Mouse (Mus musculus): Measurements from ENCODE around the gene Amt. TPM values are rescaled to one million over a fixed set of nuclear protein-coding genes. Genes with fewer than 3 reads are reported as not detected.
"Not testable (repeated sequence)": the region's sequence is repeated elsewhere in the genome, so short reads cannot be mapped to it uniquely, and the experiment has no call there.

Gene Amt
- polyA plus RNA-seq, 1 experiment: 69.2 TPM

DNA sequence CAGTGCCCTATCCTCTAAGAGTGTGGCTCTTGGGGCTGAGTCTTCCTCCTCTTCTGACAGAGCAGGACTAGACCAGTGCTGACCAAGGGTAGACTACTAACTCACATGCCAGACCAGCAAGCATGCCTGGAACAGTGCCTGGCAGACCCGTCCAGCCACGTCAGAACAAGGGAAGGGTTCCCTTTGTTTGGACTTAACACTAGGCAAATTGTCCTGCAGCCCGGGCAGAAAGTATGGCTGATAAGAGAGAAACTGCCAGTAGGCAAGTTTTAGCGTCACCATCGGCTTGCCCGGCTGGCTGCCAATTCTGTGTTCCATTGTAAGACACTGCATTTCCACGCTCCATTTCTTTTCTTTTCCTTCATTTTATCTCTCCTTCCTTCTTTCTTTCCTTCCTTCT lies 29.0 kb upstream of the Amt start:
- Histone ChIP-seq H3K4me1 (ENCODE audit: control insufficient read depth, insufficient read depth, low read length) (peaks cover 4% of the 10 kb centered on the region), H3K27me3 (ENCODE audit: control insufficient read depth, insufficient read depth, low read length, poor library complexity, severe bottlenecking) (no peaks in the 10 kb centered on the region), H3K36me3 (ENCODE audit: control insufficient read depth, insufficient read depth, low read length, poor library complexity, severe bottlenecking) (no peaks in the 10 kb centered on the region), H3K9ac (ENCODE audit: low read depth, poor library complexity, severe bottlenecking) (no peak overlapping the region), H3K27ac (ENCODE audit: insufficient read depth, low read length) (peak overlapping the region; percentile 65), H3K9me3 (replicated peaks; ENCODE audit: control insufficient read depth, insufficient read depth, low read length, poor library complexity, severe bottlenecking) (no peaks in the 10 kb centered on the region), H3K4me3 (ENCODE audit: low read depth, low read length) (no peak overlapping the region)
- TF ChIP-seq CTCF (IDR thresholded peaks at IDR 0.05; ENCODE audit: low read depth, low read length) (no peak), EP300 (IDR thresholded peaks at IDR 0.05; ENCODE audit: insufficient read depth, low read depth, low read length) (no peak), POLR2A (IDR thresholded peaks at IDR 0.05; ENCODE audit: insufficient read depth, low read length) (no peak)

DNA sequence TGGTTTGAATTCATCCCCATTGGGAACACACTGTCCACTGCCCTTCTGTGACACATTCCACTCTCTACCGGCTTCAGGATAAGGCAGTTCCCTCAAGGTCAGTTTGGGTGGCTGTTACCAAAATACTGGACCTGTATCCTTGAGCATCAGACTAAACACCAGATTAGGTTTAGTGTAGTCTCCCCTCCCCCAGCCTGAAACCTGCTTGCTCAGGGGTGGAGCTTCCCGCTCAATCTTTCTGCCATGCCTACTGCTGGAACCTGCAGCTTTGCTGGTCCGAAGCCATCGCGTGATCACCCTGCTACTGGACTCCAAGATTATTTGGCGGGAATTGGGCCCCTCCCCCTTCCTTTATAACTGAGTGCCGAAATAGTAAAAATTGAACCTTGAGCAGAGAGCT lies 28.0 kb upstream of the Amt start:
- H3K4me3 ChIP-seq (ENCODE audit: low read depth, low read length); H3K9ac ChIP-seq (ENCODE audit: low read depth, poor library complexity, severe bottlenecking); H3K4me1 ChIP-seq (ENCODE audit: control insufficient read depth, insufficient read depth, low read length); H3K27ac ChIP-seq (ENCODE audit: insufficient read depth, low read length); H3K9me3 ChIP-seq (replicated peaks; ENCODE audit: control insufficient read depth, insufficient read depth, low read length, poor library complexity, severe bottlenecking); H3K27me3 ChIP-seq (ENCODE audit: control insufficient read depth, insufficient read depth, low read length, poor library complexity, severe bottlenecking); H3K36me3 ChIP-seq (ENCODE audit: control insufficient read depth, insufficient read depth, low read length, poor library complexity, severe bottlenecking): not testable (repeated sequence)

DNA sequence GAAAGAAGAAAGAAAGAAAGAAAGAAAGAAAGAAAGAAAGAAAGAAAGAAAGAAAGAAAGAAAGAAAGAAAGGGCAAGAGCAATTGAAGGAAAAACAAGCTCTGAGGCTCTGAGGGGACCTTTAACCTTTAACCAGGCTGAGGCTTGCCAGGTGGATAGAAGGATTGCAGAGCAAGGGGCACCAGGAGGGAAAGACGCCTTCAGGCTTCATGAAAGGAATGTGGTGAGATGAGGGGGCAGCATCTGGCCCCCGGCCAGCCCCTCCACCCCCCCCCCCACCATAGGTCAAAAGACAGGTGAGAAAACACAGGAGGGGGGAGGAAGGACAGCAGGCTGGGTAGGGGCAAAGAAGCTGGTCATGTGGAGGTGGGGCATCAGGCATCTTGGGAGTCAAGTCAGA lies 24.7 kb upstream of the Amt start:
- no peaks in the 10 kb centered on the region for H3K9me3 ChIP-seq (replicated peaks; ENCODE audit: control insufficient read depth, insufficient read depth, low read length, poor library complexity, severe bottlenecking)
- no peak overlapping the region for H3K4me3 ChIP-seq (ENCODE audit: low read depth, low read length)
- no peak overlapping the region for H3K9ac ChIP-seq (ENCODE audit: low read depth, poor library complexity, severe bottlenecking)
- H3K4me1 ChIP-seq (ENCODE audit: control insufficient read depth, insufficient read depth, low read length): peaks cover 11% of the 10 kb centered on the region
- no peaks in the 10 kb centered on the region for H3K36me3 ChIP-seq (ENCODE audit: control insufficient read depth, insufficient read depth, low read length, poor library complexity, severe bottlenecking)
- H3K27ac ChIP-seq (ENCODE audit: insufficient read depth, low read length): no peak overlapping the region
- TF ChIP-seq CTCF (IDR thresholded peaks at IDR 0.05; ENCODE audit: low read depth, low read length): no peak
- TF ChIP-seq EP300 (IDR thresholded peaks at IDR 0.05; ENCODE audit: insufficient read depth, low read depth, low read length): no peak
- no peak for TF ChIP-seq POLR2A (IDR thresholded peaks at IDR 0.05; ENCODE audit: insufficient read depth, low read length)
- H3K27me3 ChIP-seq (ENCODE audit: control insufficient read depth, insufficient read depth, low read length, poor library complexity, severe bottlenecking): no peaks in the 10 kb centered on the region

DNA sequence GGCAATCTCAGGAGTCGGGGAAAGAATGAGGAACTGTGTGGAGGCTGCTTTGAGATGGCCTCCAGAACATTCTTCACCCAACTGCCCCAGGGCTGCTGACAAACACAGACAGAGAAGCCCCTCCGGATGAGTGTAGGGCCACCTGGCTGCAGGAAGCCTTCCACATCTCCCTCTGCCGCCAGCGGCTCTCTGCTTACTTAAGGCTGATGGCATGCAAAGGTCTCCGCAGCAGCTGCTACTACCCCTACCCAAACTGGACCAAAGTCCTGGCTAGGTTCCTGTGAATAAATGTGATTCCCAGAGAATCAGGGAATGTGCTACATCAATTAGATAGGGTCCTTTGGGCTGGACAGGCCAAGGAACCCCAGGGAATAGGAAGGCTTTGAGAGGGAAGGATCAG lies 24.0 kb upstream of the Amt start:
- Histone ChIP-seq H3K36me3 (ENCODE audit: control insufficient read depth, insufficient read depth, low read length, poor library complexity, severe bottlenecking) (no peaks in the 10 kb centered on the region), H3K9me3 (replicated peaks; ENCODE audit: control insufficient read depth, insufficient read depth, low read length, poor library complexity, severe bottlenecking) (no peaks in the 10 kb centered on the region), H3K9ac (ENCODE audit: low read depth, poor library complexity, severe bottlenecking) (no peak overlapping the region), H3K27me3 (ENCODE audit: control insufficient read depth, insufficient read depth, low read length, poor library complexity, severe bottlenecking) (no peaks in the 10 kb centered on the region), H3K4me1 (ENCODE audit: control insufficient read depth, insufficient read depth, low read length) (peaks cover 11% of the 10 kb centered on the region), H3K4me3 (ENCODE audit: low read depth, low read length) (no peak overlapping the region), H3K27ac (ENCODE audit: insufficient read depth, low read length) (no peak overlapping the region)
- TF ChIP-seq CTCF (IDR thresholded peaks at IDR 0.05; ENCODE audit: low read depth, low read length) (no peak), POLR2A (IDR thresholded peaks at IDR 0.05; ENCODE audit: insufficient read depth, low read length) (no peak), EP300 (IDR thresholded peaks at IDR 0.05; ENCODE audit: insufficient read depth, low read depth, low read length) (no peak)

DNA sequence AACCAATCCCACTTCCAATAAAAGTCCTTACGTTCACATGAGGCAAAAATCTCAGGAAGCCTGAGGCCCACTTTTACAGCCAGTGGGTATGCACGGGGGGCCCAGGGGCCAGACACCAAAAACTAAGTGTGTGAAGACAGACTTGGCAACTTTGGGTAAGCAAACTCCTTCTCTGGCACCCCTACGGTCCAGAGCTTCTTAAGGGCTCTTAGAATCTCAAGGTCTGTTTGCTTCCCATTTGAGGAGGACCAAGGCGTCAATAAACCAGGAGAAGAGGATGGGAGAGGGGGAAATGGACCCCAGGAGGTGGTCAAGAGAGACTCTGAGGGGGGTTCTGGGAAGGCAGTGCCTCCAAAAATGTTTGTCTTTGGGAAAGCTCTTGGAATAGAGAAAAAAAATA lies 23.2 kb upstream of the Amt start:
- no peak overlapping the region for H3K9ac ChIP-seq (ENCODE audit: low read depth, poor library complexity, severe bottlenecking)
- TF ChIP-seq POLR2A (IDR thresholded peaks at IDR 0.05; ENCODE audit: insufficient read depth, low read length) (no peak), EP300 (IDR thresholded peaks at IDR 0.05; ENCODE audit: insufficient read depth, low read depth, low read length) (no peak), CTCF (IDR thresholded peaks at IDR 0.05; ENCODE audit: low read depth, low read length) (no peak)

DNA sequence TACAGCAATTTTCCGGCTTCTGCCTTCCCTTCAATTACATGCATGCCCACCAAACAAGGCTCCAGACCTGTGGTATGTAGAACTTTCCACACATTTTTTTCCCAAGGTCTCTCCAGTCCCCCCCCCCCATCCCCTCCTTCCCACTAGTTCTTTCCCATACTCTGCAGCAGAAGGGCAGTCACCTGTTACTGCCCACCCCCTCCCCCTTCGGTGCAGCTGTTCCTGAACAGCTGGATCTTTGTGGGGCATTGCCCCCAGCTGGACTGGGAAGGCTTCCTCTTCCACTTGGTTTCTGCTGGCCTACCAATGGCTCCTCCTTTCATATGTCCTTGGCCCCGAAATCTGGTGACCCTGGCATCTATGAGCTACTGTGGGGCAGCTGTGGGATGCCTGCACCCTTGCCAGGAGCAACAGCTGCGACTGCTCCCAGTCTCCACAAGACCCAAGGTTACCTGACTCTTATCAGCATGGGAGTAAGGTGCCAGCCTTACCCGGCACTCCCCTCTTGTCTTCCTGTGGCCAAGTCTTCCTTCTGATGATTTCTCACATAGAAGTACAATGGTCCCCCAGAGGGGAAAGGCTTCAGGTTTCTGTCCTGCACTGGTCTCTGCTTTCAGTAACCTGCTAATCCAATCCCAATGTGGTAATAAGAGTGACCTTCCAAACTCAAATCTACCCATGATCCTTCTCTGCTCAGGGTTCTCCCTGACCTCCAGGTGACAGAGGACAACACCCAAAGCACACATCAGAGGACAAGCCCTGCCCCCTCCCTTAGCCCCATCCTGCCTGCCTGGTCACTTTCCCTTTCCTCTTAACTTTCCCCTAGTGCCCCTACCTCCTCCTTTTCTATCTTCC lies 21.9 kb upstream of the Amt start:
- H3K9ac ChIP-seq (ENCODE audit: low read depth, poor library complexity, severe bottlenecking): no peak overlapping the region
- no peaks in the 10 kb centered on the region for H3K36me3 ChIP-seq (ENCODE audit: control insufficient read depth, insufficient read depth, low read length, poor library complexity, severe bottlenecking)
- TF ChIP-seq CTCF (IDR thresholded peaks at IDR 0.05; ENCODE audit: low read depth, low read length) (no peak), EP300 (IDR thresholded peaks at IDR 0.05; ENCODE audit: insufficient read depth, low read depth, low read length) (no peak), POLR2A (IDR thresholded peaks at IDR 0.05; ENCODE audit: insufficient read depth, low read length) (no peak)
- peaks cover 7% of the 10 kb centered on the region for H3K4me1 ChIP-seq (ENCODE audit: control insufficient read depth, insufficient read depth, low read length)
- H3K9me3 ChIP-seq (replicated peaks; ENCODE audit: control insufficient read depth, insufficient read depth, low read length, poor library complexity, severe bottlenecking): no peaks in the 10 kb centered on the region
- H3K27me3 ChIP-seq (ENCODE audit: control insufficient read depth, insufficient read depth, low read length, poor library complexity, severe bottlenecking): no peaks in the 10 kb centered on the region
- H3K27ac ChIP-seq (ENCODE audit: insufficient read depth, low read length): no peak overlapping the region
- H3K4me3 ChIP-seq (ENCODE audit: low read depth, low read length): no peak overlapping the region

More for the DNA sequence above, 23.2 kb upstream of the Amt start:
- Histone ChIP-seq H3K36me3 (ENCODE audit: control insufficient read depth, insufficient read depth, low read length, poor library complexity, severe bottlenecking) (no peaks in the 10 kb centered on the region), H3K27ac (ENCODE audit: insufficient read depth, low read length) (no peak overlapping the region), H3K4me1 (ENCODE audit: control insufficient read depth, insufficient read depth, low read length) (peaks cover 10% of the 10 kb centered on the region), H3K4me3 (ENCODE audit: low read depth, low read length) (no peak overlapping the region), H3K9me3 (replicated peaks; ENCODE audit: control insufficient read depth, insufficient read depth, low read length, poor library complexity, severe bottlenecking) (no peaks in the 10 kb centered on the region), H3K27me3 (ENCODE audit: control insufficient read depth, insufficient read depth, low read length, poor library complexity, severe bottlenecking) (no peaks in the 10 kb centered on the region)

Data from ES-Bruce4 (cell line).